Mouse (Mus musculus) ES-Bruce4 (cell line): ENCODE measurements around the gene Arxes2. TPM values are rescaled to one million over a fixed set of nuclear protein-coding genes. Genes with fewer than 3 reads are reported as not detected.
A peak's percentile ranks its signal among the peaks of the same experiment; 100 is the strongest.
"Not testable (repeated sequence)": the region's sequence is repeated elsewhere in the genome, so short reads cannot be mapped to it uniquely, and the experiment has no call there.

ENCODE experiments used
- H3K27ac ChIP-seq: 2 replicates; pipeline ENCODE4 v1.5.1; 2012; ENCODE audit warnings: low read length, inconsistent platforms; ENCODE audit not compliant: insufficient read depth
- H3K27me3 ChIP-seq: 2 replicates; pipeline ENCODE4 v1.6.1; 2012; ENCODE audit warnings: mild to moderate bottlenecking, low read length, inconsistent platforms; ENCODE audit not compliant: control insufficient read depth, poor library complexity, insufficient read depth, severe bottlenecking
- H3K36me3 ChIP-seq: 2 replicates; pipeline ENCODE4 v1.6.1; 2012; ENCODE audit warnings: inconsistent platforms, mild to moderate bottlenecking, low read length, moderate library complexity; ENCODE audit not compliant: control insufficient read depth, poor library complexity, insufficient read depth, severe bottlenecking
- H3K4me1 ChIP-seq: one replicate; pipeline ENCODE4 v1.8.1; 2011; ENCODE audit warnings: low read length; ENCODE audit not compliant: control insufficient read depth, insufficient read depth
- H3K4me3 ChIP-seq: 2 replicates; pipeline ENCODE4 v1.5.1; 2011; ENCODE audit warnings: low read depth, mild to moderate bottlenecking, low read length
- H3K9ac ChIP-seq: 2 replicates; pipeline ENCODE4 v1.6.1; 2012; ENCODE audit warnings: low read depth, mild to moderate bottlenecking, inconsistent platforms; ENCODE audit not compliant: poor library complexity, severe bottlenecking
- H3K9me3 ChIP-seq: replicated peaks from 2 replicates; pipeline ENCODE4 v1.6.1; 2012; ENCODE audit warnings: mild to moderate bottlenecking, low read length, inconsistent platforms; ENCODE audit not compliant: control insufficient read depth, poor library complexity, insufficient read depth, severe bottlenecking
- CTCF ChIP-seq: IDR thresholded peaks from one replicate; pipeline ENCODE4 v1.8.1; 2011; ENCODE audit warnings: low read depth, low read length
- EP300 ChIP-seq: IDR thresholded peaks from 2 replicates; pipeline ENCODE4 v1.6.1; 2011; ENCODE audit warnings: low read depth, low read length; ENCODE audit not compliant: insufficient read depth
- POLR2A ChIP-seq: IDR thresholded peaks from one replicate; pipeline ENCODE4 v1.8.1; 2011; ENCODE audit warnings: low read length; ENCODE audit not compliant: insufficient read depth
- polyA plus RNA-seq: library from polyadenylated mRNA; stranded (reverse); fragments of >200 nt; gene quantifications from 2 replicates; pipeline ENCODE4 v1.2.4, GENCODE M21; 2011; ENCODE audit warnings: low read depth; ENCODE audit not compliant: missing spikeins, insufficient read depth, insufficient read length

Gene Arxes2
- polyA plus RNA-seq, 1 experiment, result 14.8 TPM

GRCm38 (mm10) chrX:136030331-136030730, 36.7 kb downstream of the Arxes2 start:
- Histone ChIP-seq H3K9me3 (no peaks in the 10 kb centered on the region), H3K27ac (no peak overlapping the region), H3K36me3 (no peaks in the 10 kb centered on the region), H3K4me1 (no peaks in the 10 kb centered on the region), H3K9ac (no peak overlapping the region), H3K27me3 (no peaks in the 10 kb centered on the region), H3K4me3 (no peak overlapping the region)
- TF ChIP-seq CTCF (no peak), POLR2A (no peak), EP300 (no peak)

DNA sequence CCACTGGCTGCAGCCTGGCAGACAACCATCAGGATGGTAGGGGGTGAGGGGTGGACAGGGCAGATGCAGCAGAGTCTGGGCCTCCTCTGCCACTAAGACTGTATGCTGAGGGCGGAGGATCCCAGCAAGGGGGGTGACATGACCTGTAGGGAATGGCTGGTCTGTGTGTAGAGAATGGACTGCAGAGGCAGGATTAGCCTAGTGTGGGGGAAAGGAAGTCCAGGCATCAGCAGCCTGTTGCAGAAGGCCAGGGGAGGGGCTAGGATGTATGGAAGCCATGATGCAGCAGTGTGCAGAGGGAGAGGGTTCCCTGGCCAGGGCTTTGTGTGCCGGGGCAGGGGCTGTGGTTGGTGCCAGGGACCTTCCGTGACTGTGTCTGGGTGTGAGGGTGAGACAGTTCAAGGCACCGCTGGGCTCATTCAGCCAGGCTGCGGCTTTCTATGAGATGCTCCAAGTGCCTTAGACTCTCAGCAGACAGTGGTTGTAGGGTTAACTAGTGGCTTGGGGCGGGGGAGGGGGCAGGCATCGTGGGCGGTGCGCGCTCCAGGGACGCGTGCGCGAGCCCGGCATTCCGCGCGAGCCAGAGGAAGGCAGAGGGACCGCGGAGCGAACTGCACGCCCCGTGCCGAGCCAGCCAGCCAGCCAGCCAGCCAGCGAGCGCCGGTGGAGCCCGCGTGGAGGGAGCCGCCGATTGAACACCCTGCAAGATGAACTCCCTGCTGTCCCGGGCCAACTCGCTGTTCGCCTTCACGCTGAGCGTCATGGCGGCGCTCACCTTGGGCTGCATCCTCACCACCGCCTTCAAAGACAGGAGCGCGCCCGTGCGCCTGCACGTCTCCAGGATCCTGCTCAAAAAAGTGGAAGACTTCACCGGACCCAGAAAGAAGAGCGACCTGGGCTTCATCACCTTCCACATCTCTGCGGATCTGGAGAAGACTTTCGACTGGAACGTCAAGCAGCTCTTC, 39.5 kb downstream of the Arxes2 start, which contains the start of gene Arxes1:
Gene Arxes1, plus strand, starts transcription at position 569 of the 965 bp plus-strand sequence.
- not testable (repeated sequence) for H3K27ac ChIP-seq, H3K9ac ChIP-seq, H3K27me3 ChIP-seq, H3K9me3 ChIP-seq, H3K36me3 ChIP-seq, H3K4me1 ChIP-seq
- H3K4me3 ChIP-seq, result peak within 1 kb of the TSS; percentile 30

DNA sequence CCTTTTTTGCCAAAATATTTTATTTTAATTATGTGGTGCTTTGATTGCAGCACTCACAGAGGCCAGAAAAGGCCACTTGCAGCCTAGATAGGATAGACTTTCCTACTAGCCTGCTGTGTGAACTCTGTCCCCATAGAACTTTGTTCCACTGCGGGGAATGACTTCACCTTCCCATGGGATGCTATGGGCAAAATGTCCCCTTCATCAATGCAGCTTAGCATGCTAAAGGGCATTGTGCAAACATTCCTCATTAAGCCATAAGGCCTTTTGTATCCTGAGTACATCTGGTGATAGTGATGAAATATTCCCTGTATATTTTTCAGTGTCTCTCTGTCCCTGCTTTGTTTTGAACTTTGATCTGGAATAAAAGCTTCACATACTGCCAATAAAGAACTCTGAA, 50.1 kb downstream of the Arxes2 start:
- no peak overlapping the region for H3K4me3 ChIP-seq
- no peaks in the 10 kb centered on the region for H3K27me3 ChIP-seq

More for the DNA sequence above, 50.1 kb downstream of the Arxes2 start:
- no peak overlapping the region for H3K27ac ChIP-seq
- no peak for TF ChIP-seq CTCF
- no peaks in the 10 kb centered on the region for H3K36me3 ChIP-seq
- H3K4me1 ChIP-seq, result no peaks in the 10 kb centered on the region
- no peak overlapping the region for H3K9ac ChIP-seq
- no peaks in the 10 kb centered on the region for H3K9me3 ChIP-seq

Other genes starting within 250 kb of the Arxes2 start
- gene Bhlhb9, start 196.2 kb upstream of the Arxes2 start, polyA plus RNA-seq, result 25.7 and 29.8 TPM in 2 replicates
- gene Gprasp2, start 154.8 kb upstream of the Arxes2 start, polyA plus RNA-seq, result 25.2 and 30.4 TPM in 2 replicates
- 6.5 and 8.9 TPM in 2 replicates for gene Arxes1, start 39.5 kb downstream of the Arxes2 start, polyA plus RNA-seq
- gene Bex2, start 74.4 kb downstream of the Arxes2 start, polyA plus RNA-seq, result 42.4 and 46.5 TPM in 2 replicates
- 0.40 TPM in 1 of 2 replicates, not detected in the other for gene Nxf3, start 91.4 kb downstream of the Arxes2 start, polyA plus RNA-seq
- gene Bex4, start 145.2 kb downstream of the Arxes2 start, polyA plus RNA-seq, result 212 and 219 TPM in 2 replicates
- gene Tceal8, start 178.5 kb downstream of the Arxes2 start, polyA plus RNA-seq, result 196 and 214 TPM in 2 replicates
- 13.1 and 15.4 TPM in 2 replicates for gene Tceal5, start 210.1 kb downstream of the Arxes2 start, polyA plus RNA-seq
- gene Tceal7, start 221.0 kb downstream of the Arxes2 start, polyA plus RNA-seq, result 1.2 and 3.8 TPM in 2 replicates
- gene Bex1, start 221.7 kb downstream of the Arxes2 start, polyA plus RNA-seq, result 846 and 903 TPM in 2 replicates